ENCODE assay signal across 10 mouse cellular contexts in the genomic region with DNA sequence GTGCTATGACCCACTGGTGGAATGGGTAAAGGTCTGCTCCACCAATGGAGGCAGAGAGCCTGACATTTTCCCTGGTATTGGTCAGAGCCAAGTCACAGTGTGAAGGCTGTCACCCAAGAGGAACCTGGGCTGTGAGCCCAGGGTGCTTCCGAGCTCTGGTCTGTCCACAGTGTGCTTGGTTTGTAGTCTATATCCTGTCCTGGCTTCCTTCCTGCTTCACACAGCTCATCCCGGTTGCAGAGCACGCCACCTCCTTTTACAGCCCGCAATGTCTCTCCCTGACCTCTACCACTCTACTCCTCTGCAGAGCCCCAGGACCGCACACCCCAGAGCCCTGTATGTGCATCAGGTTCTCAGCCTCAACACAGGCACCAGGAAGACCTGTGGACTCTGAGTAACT.
DNase-seq lines count a peak whose midpoint lies in the region; ATAC-seq and TF ChIP-seq lines count a peak whose summit lies in the region.
"Had no signal": no experiment of that assay in that cellular context is flagged by ENCODE, and none has a peak within 500 bp of the region (broad histone marks: within the 10 kb centered on the region; RNA-seq: fewer than 3 reads in every experiment).

No protein-coding gene starts in this region.

- H3K4me3 ChIP-seq in lung, adult 2 months (replicated peaks; ENCODE audit: extremely low read depth, low read depth, low read length), result no peak overlapping the region
- H3K4me3 ChIP-seq: limb, embryonic 10.5 days had no signal

- peaks cover 6% of the 10 kb centered on the region; the same call in 1 of the 2 replicates for H3K4me1 ChIP-seq in lung, adult 2 months (ENCODE audit: control insufficient read depth, insufficient read depth, low read length)

- no peak for TF ChIP-seq POLR2A in lung, adult 2 months (IDR thresholded peaks at IDR 0.05; ENCODE audit: borderline replicate concordance, extremely low read depth, low read depth, low read length)

- no peak for TF ChIP-seq CTCF in lung, adult 2 months (IDR thresholded peaks at IDR 0.05; ENCODE audit: insufficient read depth, low read length)

- 41% methylated on average over 5 of the region's 5 CpGs for WGBS in lung, adult 2 months

- peak; percentile 68 for ATAC-seq in granulocyte monocyte progenitor cell, adult 5-6 weeks (replicated peaks; ENCODE audit: poor library complexity, severe bottlenecking)

- peak; percentile 19 to 43 for DNase-seq in lung, adult 18-20 months
- no peak for DNase-seq in lung, adult 2 months
- DNase-seq in kidney, postnatal 10 days, result peak; percentile 49
- peak; percentile 70 for DNase-seq in skeletal muscle tissue, adult 2 months (ENCODE audit: low read depth, low spot score)
- DNase-seq in urinary bladder, adult 2 months (ENCODE audit: low spot score), result no peak
- no peak for DNase-seq in layer of hippocampus, adult 9-11 months
- DNase-seq in yolk sac, embryonic 10.5 days (ENCODE audit: low spot score), result no peak
- DNase-seq: thymus, postnatal 36 days had no signal

Comparison
In these comparisons a context has a peak if more than half of its experiments do, and no peak if none do; other contexts are left out.
1. DNase-seq: peak in lung, adult 18-20 months (2 of 2), kidney, postnatal 10 days (single experiment) and skeletal muscle tissue, adult 2 months (single experiment); none in lung, adult 2 months (single experiment), urinary bladder, adult 2 months (single experiment), layer of hippocampus, adult 9-11 months (single experiment) and yolk sac, embryonic 10.5 days (single experiment).